Mouse (Mus musculus) frontal cortex, adult (tissue): ENCODE results near the gene Aggf1.

Experiments used
- ATAC-seq: cut with Nextera tagmentation; 2 replicates; pipeline ENCODE4 v1.9.2; 2017; ENCODE audit warnings: mild to moderate bottlenecking, moderate library complexity, mixed read lengths; ENCODE audit not compliant: low TSS enrichment

Aggf1 gene

DNA sequence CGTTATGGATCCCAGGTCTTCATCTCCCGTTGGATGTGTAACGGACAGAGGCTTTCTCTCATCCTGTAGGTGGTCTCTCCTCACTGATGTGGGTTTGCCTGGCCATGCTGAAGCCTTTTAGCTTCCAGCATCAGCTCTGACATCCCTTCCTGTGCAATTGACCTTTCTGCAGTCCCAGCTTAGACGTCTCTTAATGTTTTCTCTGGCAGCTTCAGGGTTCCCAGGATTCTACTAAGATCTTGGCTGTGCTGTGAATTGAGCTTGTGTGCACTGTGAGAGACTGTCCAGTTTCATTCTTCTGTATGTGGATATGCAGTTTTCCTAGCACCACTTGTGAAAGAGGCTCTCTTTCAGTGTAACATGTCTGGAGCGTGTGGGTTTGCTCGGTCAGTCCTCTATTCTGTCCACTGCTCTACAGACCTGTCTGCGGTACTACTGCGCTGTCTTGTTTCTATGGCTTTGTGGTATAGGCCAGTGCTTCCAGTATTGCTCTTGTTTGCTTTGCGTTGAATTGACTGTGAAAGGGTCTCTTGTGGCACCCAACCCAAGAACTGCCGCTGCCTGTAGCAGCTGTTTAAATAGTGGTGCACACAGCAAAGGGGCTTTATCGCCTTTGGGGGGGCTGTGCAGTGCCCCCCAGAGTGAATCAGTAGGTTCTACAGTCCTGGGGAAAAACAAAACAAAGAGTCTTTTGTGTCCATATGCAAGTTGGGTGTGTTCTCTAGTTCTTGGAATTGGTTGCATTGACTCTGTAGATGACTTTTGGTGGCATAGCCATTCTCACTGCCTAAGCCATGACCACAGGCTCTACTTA is 42.9 kb downstream of the Aggf1 start:
- ATAC-seq, result no peak

DNA sequence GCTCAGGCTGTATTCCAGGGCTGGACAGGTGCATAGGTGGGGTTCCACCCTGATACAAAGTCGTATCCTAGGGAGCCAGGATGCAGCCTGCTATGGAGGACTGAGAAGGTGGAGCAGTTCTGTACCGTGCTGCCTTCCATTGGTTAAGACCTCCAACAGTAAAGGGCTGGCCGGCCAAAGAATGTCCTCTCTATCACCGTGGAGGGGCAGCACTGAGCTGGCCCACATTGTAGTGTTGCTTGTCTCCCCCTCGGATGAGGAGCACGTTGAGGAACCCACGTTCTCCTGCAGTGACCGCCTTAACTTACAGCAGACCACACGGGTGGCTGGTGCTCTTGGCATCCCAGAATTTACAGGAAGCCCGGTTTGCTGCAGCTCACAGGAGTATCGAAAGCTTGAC is 44.6 kb downstream of the Aggf1 start:
- no peak for ATAC-seq

DNA sequence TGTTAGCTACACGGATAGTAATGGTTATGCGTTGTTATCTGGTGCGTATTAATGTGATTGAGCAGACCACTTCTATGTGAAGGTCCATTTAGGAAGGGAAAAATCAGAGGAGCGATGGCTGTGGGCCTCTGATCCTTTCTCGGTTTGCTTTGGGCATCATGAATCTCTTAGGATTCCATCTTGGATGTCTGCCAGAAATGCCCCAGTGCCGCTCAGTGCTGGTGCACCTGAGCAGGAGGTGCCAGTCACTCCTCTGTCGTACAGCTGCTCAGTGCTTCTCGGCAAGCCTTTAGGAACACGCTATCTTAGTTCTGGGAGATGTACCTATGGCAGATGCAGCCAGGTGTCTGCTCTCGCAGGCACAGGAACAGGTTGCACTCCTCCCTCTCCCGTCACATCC is 46.4 kb downstream of the Aggf1 start:
- no peak for ATAC-seq

DNA sequence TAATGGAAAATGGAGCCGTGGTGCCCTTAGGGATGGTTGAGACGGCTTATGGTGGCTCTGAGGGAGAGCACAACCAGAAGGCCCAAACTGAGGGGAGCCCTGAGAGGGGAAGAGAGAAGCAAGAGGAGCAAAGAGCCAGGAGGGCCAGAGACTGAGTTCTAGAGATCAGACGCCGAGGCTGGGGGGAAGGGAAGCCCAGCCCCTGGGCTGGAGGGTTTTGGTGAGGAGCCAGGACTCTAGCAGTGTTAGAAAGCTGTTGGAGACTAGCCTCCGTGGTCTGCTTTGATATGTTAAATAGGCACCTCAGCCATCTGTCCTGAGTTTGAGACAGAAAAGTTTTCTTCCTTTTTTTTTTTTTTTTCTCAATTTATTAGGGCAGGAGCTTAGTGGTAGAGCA is 47.8 kb downstream of the Aggf1 start:
- no peak for ATAC-seq

DNA sequence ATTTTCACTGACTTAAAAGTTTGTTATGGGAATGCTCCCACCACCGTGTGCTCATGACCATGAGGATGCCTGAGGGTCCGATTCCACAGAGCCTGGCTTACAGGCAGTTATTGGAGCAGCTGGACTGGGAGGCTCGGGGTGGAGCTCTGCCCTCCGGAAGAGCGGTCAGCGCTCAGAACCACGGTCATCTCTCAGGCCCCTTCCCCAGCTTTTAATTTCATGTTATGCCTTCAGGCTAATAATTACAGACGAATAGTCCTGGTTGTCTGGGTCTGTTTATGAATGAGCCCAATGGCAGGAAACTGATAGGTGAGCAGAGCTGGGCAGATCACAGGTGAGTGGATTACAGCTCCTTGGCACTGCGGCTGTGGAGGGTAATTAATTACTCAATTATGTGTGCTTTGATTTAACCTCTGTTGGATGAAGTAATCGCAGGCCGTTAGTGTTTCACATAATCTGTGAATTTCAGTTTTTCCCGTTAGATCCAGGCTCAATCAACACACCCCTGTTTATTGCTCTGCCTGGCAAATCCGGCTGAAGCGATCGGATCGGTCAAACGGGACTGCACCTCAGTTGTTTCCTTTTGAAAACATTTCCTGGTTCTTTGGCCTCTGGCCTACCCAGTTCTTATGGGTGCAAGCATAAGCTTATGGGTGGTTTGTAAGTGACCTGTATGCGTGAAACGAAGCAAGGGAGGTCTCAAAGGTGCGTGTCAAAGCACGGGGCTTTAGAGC is 48.4 kb downstream of the Aggf1 start:
- ATAC-seq, result no peak

DNA sequence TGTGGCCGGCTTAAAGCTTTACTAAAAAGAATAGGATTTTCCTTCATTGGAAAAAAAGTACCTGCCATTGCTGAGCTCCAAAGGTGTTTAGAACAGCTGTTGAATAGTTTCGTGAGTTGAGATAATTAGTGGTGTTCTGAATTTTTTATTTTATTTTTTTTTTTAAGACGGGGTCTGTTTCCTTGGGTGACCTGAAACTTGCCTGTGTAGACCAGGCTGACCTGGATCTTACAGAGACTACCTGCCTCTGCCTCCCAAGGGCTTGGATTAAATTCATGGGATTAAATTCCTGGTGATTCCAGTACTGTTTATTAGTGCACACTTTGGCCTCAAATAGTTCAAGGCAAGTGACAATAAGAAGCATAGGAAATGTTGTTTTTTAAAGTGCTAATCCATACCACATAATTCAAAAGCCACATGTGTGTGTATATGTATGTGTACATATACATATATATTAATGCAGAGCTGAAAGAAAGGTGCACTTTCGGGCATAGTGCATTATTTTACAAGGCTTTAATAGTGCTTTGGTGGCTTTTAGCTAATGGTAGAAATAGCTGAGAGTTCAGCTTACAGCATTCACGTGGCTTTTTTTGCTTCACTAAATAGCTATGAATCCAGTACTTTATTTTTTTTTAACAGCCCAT is 49.1 kb downstream of the Aggf1 start:
- ATAC-seq, result no peak

DNA sequence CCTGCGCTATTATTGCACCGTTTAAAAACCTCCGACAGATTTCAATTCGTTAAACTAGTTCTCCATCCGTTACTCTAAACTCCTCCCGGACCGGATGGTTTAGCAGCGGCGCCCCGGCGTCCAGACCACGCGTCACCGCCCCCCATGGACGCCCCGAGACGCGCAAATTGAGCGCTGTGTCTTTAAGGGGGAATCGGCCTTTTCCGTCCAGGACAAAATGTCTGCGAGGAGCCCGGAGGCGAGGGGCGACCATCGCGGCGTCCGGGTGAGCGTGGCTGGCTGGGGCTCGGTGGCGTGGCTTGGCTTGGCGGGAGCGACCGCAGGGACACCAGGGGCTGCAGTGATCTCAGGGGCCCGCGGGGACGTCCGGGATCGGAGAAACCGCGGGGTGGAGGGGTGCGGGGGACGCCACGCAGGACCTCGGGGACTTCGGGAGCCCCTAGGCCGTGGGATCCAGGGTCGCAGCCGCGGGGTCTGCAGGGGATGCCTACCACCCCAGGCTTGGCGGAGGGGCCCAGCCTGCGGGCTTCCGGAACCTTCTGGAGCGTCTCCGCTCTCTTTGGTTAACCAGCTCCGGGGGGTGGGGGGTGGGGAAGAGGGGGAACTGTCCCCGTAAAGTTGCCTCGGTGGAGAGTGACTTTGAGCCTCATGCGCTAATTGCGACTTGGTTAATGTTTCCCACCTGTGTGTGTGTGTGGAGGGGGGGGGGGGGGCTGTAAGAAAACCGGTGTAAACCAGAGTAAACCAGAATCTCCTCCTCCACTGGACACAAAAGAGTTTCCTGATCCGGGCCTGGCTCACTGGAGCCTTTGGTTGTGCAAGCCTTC is 49.9 kb downstream of the Aggf1 start:
- peak; percentile 66 for ATAC-seq

DNA sequence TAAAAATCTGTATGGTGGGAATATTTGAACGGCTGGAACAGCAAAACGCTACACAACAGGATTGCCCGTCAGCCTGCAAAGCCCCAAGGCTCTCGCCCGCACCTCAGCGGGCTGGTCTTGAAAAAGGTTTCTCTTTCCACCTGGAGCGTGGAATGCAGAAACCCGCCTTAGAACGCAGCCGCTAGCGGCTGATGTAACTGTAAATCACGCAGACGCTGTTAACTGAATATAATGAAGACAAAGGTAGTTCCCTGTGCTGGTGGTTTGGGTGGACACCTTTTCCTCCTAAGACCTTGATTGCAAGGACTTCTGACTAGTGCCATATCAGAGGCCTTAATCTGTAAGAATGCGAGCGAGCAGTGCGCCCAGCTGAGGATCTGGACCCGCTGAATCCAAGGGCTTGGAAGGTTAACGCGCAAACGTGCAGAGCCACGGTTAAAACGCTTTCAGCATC is 50.5 kb downstream of the Aggf1 start:
- ATAC-seq, result peak; percentile 48

DNA sequence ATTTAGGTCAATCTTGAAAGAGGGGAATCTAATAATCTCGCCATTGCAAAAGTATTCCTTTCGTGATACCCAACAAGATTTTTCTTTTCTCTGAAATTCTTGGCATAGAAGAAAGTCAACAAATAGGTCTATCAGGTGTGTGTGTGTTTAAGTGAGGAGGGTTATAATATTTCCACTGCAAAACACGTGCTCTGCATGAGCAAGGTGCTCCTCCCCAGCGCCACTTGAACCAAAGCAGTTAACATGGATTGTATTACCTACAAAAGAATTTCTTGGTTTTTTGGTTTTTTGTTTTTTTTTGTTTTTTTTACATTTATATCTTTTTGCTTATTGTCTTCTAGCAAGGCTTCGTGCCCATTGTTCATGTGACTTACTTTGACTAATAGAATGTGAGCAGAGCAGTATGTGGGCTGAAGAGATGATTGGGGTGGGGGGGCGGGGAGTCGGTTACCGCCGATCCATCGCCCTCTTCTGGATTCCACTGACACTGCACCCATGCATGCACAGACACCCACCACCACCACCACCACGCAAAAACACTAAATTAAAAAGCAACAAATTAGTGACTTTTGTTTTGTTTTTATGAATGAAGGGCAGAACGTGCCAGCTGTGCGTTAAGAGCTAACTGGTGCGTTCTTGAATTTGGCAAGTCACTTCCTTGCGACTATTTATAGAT is 51.1 kb downstream of the Aggf1 start:
- peak; percentile 39; the same call in 1 of the 2 replicates for ATAC-seq

DNA sequence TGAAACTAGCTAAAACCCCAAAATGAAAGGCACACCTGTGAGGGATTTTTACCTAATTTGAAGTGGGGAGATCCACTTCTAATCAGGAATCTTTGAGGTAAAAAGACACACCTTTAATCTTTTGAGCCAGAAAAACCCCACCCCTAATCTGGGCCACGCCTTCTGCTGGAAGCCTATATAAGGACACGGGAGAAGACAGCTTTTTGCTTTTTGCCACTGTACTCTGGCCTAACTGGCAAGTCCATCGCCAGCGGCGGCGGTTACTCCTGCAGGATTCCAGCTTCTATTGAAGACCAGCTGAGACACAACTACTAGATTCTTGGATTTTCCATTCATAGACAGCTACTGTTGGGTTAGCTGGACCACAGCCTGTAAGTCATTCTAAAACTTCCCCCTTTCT is 51.8 kb downstream of the Aggf1 start, which contains the start of gene Zbed3:
TSS of gene Zbed3 (plus strand) at position 213 of the 400 bp plus-strand sequence.
- ATAC-seq, result no peak

DNA sequence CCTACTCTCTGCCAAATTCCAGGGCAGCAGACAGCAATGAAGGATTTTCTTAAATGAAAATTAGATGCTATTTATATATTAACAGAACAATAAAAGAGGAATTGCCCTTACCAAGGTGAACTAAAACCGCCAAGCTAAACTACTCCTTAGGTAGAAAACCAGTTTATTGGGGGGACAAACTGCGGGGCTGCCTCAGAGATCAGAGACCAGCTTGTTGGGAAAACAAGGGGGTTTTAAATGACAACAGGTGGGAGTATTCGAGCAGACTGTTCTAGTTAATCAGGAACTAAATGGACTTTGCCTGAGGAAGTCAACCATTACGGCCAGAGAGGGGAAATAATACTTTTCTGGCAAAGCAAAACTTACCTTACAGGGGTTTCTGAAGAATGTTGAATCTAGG is 54.7 kb downstream of the Aggf1 start:
- no peak for ATAC-seq

DNA sequence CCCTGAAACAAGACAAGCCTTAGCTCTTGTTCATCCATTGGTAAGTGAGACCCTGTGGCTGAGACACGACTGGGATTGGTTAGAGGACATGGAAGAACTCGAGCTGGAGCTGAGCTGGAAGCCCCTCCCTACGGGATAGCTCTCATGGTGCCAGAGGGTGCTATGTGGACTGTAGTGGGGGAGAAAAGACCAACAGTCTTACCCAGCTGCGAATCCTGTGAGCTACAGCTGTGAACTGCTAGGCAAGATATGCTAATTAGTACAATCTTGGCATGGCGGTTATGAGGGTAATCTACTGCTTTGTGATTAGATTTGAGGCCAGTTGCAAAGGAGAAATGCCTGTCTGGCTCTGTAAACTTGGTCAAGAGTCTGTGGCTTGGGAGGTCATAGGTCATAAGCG is 56.0 kb downstream of the Aggf1 start:
- no peak for ATAC-seq

DNA sequence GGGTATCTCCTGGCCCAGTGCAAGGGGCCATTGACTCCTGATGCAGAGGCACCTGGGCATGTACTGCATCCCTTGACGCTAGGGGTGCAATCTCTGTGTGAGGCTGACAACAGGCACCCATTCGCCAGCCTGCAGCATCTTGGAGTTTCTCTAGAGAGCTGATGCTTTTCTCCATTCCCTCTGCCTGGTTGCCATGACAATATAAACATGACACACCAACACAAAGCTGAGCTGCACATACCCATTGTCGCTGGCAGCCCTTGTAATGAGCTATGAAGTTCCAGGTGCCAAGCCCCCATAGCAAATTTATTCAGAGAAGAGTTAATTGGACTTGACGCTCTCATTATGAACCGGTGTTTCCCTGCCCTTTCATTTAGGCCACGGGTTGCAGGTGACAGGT is 63.1 kb downstream of the Aggf1 start:
- ATAC-seq, result peak; percentile 83

DNA sequence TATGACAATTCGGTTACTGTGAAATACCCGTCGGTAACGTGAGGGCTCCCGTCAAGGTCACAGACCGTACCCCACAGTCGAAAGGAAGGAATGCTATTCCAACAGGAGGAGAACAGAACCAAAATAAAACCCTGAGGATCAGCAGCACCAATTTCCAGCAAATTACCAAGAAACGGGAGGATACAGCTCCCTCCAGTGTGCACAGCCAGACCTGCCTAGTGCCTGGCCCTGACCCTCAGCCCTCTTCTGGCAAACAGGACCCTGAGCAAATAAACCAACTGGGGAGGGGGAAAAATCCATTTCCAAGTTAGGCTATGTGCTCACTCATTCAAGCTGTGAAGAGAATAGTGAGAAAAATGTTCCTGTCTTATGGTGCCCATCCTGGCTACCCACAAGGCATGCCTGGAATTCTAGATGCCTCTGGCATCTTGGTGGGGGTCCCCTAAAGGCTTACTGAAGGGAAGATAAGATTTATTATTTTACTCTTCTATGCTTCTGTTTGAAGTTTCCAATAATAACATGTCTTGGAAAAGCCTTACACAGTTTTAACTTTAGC is 68.0 kb downstream of the Aggf1 start:
- peak; percentile 41; the same call in 1 of the 2 replicates for ATAC-seq

DNA sequence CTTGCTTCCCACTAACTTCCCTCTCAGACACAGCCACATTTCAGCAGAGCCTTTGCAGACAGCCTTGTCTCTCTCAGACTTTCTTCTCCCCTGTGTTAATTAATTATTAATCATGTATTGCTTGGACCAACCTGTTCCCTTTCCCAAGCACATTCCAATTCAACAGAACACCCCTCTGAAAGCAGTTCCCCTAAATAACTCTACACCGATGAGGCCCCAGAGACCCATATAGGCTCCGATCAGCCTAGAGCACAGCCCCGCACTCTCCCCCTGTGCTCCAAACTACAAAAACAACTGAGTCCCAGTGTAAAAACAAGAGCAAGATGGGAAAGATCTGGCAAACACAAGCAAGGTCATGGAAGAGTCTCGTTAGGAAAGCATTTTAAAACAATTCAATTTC is 68.6 kb downstream of the Aggf1 start:
- ATAC-seq, result no peak
